Mouse (Mus musculus): ENCODE measurements around the gene Mdm2.

DNA sequence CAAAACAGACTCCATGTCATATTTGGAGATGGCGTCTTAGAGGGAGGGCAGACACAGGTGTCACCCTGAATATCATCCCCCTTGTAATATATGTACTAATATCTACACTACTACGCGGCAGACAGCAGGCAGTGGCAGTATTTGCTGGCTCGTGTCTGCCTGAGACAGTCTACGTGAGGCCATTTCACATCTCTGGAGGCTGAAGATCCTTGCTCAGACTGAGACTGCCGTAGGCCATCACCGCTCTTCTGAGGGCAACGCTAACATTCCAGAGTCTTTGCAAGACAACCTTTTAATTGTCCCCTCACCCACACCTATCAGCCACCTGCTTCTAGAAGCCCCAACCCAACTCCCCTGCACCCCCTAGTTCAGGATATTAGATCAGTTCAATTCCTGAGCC lies 2.9 kb upstream of the Mdm2 start:
- TF ChIP-seq CTCF (conservative IDR thresholded peaks at IDR 0.05 in 1 of 2, IDR thresholded peaks at IDR 0.05 in 1 of 2; ENCODE audit: low read depth in 2 of 2, low read length in 2 of 2), result no peak
- no peak for TF ChIP-seq KAT2A (IDR thresholded peaks at IDR 0.05; ENCODE audit: insufficient replicate concordance, low read length)
- no peak for TF ChIP-seq ELF1 (IDR thresholded peaks at IDR 0.05; ENCODE audit: low read depth, low read length)
